Mouse (Mus musculus) stomach, postnatal 0 days (tissue): Measurements from ENCODE around the gene C1qa.

Source experiments
- CTCF ChIP-seq: IDR thresholded peaks from 2 replicates; pipeline ENCODE4 v1.5.1; 2016; ENCODE audit warnings: antibody characterized with exemption, low read depth, mild to moderate bottlenecking, moderate library complexity
- EP300 ChIP-seq: optimal IDR thresholded peaks from 2 replicates; pipeline ENCODE3; 2016; ENCODE audit warnings: antibody characterized with exemption

GRCm38 (mm10) chr4:136898637-136899036 lies at the start of gene C1qa:
- TF ChIP-seq CTCF = no peak
- TF ChIP-seq EP300 = no peak
